Mouse (Mus musculus) liver, embryonic 14.5 days (tissue): ENCODE measurements around the gene Nup62cl. TPM values are rescaled to one million over a fixed set of nuclear protein-coding genes. Genes with fewer than 3 reads are reported as not detected.

Experiments
- ATAC-seq: fragments of 200-750 bp; cut with Nextera tagmentation; 2 replicates; pipeline ENCODE4 v1.8.0; 2017; ENCODE audit warnings: moderate number of reproducible peaks, mild to moderate bottlenecking, moderate library complexity; ENCODE audit not compliant: insufficient read depth
- DNase-seq, 3 experiments: peaks; one replicate each; pipeline ENCODE4 v3.0.0-alpha.2; 2012 to 2013; ENCODE audit warnings: low read depth in 3 of 3, low spot score in 3 of 3
- H3K27ac ChIP-seq: fragments of 300-500 bp; sonication (generic); 2 replicates; pipeline ENCODE4 v1.5.1; 2014; ENCODE audit warnings: moderate library complexity, mild to moderate bottlenecking, control low read depth, inconsistent platforms
- H3K27me3 ChIP-seq: fragments of 300-500 bp; sonication (generic); 2 replicates; pipeline ENCODE4 v1.6.1; 2014; ENCODE audit warnings: mild to moderate bottlenecking, low read length, moderate library complexity; ENCODE audit not compliant: control insufficient read depth, insufficient read depth
- H3K36me3 ChIP-seq: fragments of 300-500 bp; sonication (generic); replicated peaks from 2 replicates; pipeline ENCODE4 v1.6.1; 2014; ENCODE audit warnings: low read depth; ENCODE audit not compliant: control insufficient read depth, insufficient read depth
- H3K4me1 ChIP-seq, 2 experiments: fragments of 200-500 bp in 1 of 2; fragments of 300-500 bp in 1 of 2; sonication (generic) in 1 of 2; replicated peaks; 2 replicates each; pipeline ENCODE4 v1.6.1; 2012 to 2014; ENCODE audit warnings: antibody characterized with exemption in 1 of 2, inconsistent platforms in 1 of 2, low read length in 1 of 2; ENCODE audit not compliant: control insufficient read depth in 2 of 2, insufficient read depth in 2 of 2
- H3K4me2 ChIP-seq: fragments of 300-500 bp; sonication (generic); 2 replicates; pipeline ENCODE4 v1.6.1; 2014; ENCODE audit warnings: low read depth, mild to moderate bottlenecking, control low read depth, moderate library complexity
- H3K4me3 ChIP-seq, 2 experiments: fragments of 200-500 bp in 1 of 2; fragments of 300-500 bp in 1 of 2; sonication (generic) in 1 of 2; 2 replicates each; pipeline ENCODE4 v1.5.1; 2012 to 2014; ENCODE audit warnings: low read depth in 2 of 2, low read length in 2 of 2, mild to moderate bottlenecking in 2 of 2, control low read depth in 1 of 2, inconsistent platforms in 1 of 2, moderate library complexity in 1 of 2; ENCODE audit not compliant: insufficient read depth in 1 of 2
- H3K9ac ChIP-seq: fragments of 300-500 bp; sonication (generic); replicated peaks from 2 replicates; pipeline ENCODE4 v1.6.1; 2014; ENCODE audit warnings: mild to moderate bottlenecking, control low read depth, moderate library complexity
- H3K9me3 ChIP-seq: fragments of 300-500 bp; sonication (generic); 2 replicates; pipeline ENCODE4 v1.6.1; 2016; ENCODE audit warnings: low read length, mixed read lengths; ENCODE audit not compliant: control insufficient read depth
- CTCF ChIP-seq: IDR thresholded peaks from 2 replicates; pipeline ENCODE4 v1.5.1; 2016; ENCODE audit warnings: antibody characterized with exemption, low read depth, control low read depth
- EP300 ChIP-seq: IDR thresholded peaks from 2 replicates; pipeline ENCODE4 v1.6.1; 2016; ENCODE audit warnings: antibody characterized with exemption, low read depth
- WGBS: fragments of 180-500 bp; shearing (Covaris S2); extraction: QIAGEN DNeasy Blood & Tissue Kit; methylation state at CpG from one replicate; pipeline ENCODE4 v1.1.7; 2014; ENCODE audit not compliant: insufficient replicate concordance; 5-methylcytosine and 5-hydroxymethylcytosine counted together
- polyA plus RNA-seq, 2 experiments: library from polyadenylated mRNA; depleted of rRNA in 1 of 2; stranded (reverse) in 1 of 2; unstranded in 1 of 2; fragments of >200 nt; fragmentation: Nextera tagmentation in 1 of 2; extraction: Ambion mirVana in 1 of 2; gene quantifications; 2 replicates each; pipeline versions ENCODE4 v1.2.1 to v1.2.3; 2012 to 2014

Gene Nup62cl
- 1.2 and 2.0 TPM in 2 replicates for polyA plus RNA-seq (2012; rRNA removed)
- polyA plus RNA-seq (2014; fragmentation: Nextera tagmentation; extraction: Ambion mirVana): 1.4 and 2.0 TPM in 2 replicates

DNA sequence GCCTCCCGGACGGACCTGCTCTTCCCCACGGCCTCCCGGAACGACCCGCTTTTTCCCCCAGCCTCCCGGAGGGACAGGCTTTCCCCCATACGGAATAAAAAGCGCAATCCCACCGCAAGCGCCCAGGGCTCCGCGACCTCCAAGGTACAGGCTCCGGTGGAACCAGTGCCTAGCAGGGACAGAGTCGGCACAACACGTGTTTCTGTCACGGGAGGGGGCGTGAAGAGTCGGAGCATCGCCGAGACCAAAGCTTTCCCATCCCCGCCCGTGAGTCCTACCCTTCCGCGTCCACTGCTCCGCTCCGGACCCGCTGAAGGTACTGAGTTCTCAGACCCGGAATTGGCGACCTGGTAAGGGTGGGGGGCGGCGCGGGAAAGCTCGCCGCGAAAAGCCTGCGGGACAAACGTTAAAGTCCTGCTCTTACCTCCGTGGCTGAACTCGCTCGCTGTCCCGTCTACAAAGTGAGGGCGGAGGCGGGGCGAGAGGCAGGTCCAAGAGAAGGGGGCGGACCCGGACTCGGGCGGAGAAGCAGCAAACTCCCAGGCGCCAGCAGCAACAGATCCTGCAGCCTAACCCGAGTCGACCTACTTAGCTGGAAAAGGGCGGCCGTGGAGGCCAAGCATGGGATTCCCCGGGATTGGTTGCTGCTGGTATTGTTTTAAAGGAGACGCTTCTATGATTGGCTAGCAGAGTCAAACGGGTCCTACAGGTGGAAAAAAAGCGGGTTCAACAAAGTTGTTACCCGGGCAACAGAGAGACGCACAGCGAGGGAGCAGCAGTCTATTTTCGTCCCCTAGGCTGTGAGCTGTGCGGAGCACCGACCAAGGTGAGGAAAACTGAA lies at the start of gene Nup62cl, which contains the start of gene Pih1h3b:
Gene Nup62cl, minus strand, starts transcription at position 578 of the 841 bp plus-strand sequence.
Gene Pih1h3b, plus strand, starts transcription at position 745 of the 841 bp plus-strand sequence.
- TF ChIP-seq CTCF (no peak), EP300 (no peak)
- H3K4me2 ChIP-seq: peak within 1 kb of the TSS; percentile 42
- no peak within 1 kb of the TSS for H3K9ac ChIP-seq
- H3K36me3 ChIP-seq: no peaks in the 10 kb centered on the region
- H3K27ac ChIP-seq: no peak within 1 kb of the TSS
- H3K4me3 ChIP-seq: peak within 1 kb of the TSS; percentile 22 to 39
- peak; percentile 53 for ATAC-seq
- no peaks in the 10 kb centered on the region for H3K4me1 ChIP-seq
- peaks cover 13% of the 10 kb centered on the region for H3K27me3 ChIP-seq
- WGBS: 16% methylated on average over 62 of the region's 64 CpGs
- H3K9me3 ChIP-seq: no peaks in the 10 kb centered on the region; the same call in 1 of the 2 replicates
- DNase-seq: peak in 2 of 3 experiments; percentile 0 to 10

GRCm38 (mm10) chrX:140094066-140094465 lies 31.6 kb upstream of the Nup62cl start:
- TF ChIP-seq CTCF (no peak), EP300 (no peak)
- DNase-seq: no peak
- H3K9ac ChIP-seq: no peak overlapping the region
- H3K4me1 ChIP-seq: no peaks in the 10 kb centered on the region
- ATAC-seq: no peak
- H3K27me3 ChIP-seq: no peaks in the 10 kb centered on the region
- no peaks in the 10 kb centered on the region for H3K9me3 ChIP-seq
- no peaks in the 10 kb centered on the region for H3K36me3 ChIP-seq
- no peak overlapping the region for H3K4me2 ChIP-seq
- WGBS: 51% methylated on average over 2 of the region's 2 CpGs
- no peak overlapping the region for H3K4me3 ChIP-seq
- H3K27ac ChIP-seq: no peak overlapping the region

DNA sequence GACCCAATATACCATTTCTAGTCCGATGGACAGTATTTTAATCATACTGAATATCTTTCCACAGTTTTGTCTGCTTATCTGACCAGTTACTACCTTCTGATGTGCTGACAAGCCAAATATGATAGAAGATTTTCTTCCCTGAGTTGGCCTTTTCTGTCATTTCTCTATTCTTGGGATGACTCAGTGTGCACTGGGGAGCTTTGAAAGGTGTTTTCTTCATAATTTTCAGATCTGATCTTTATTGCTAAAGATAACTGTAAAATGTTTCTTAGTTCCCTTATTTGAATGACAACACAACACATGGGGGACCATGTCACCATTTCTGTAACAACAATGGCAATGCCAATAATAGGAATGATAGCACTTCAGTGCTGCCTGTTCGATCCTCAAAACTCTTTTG lies 20.0 kb upstream of the Nup62cl start:
- Histone ChIP-seq H3K4me2 (no peak overlapping the region), H3K27ac (no peak overlapping the region), H3K36me3 (no peaks in the 10 kb centered on the region), H3K27me3 (no peaks in the 10 kb centered on the region), H3K4me3 (no peak overlapping the region), H3K9me3 (no peaks in the 10 kb centered on the region), H3K9ac (no peak overlapping the region), H3K4me1 (no peaks in the 10 kb centered on the region)
- ATAC-seq (no peak), DNase-seq (no peak)
- TF ChIP-seq EP300 (no peak), CTCF (no peak)
- 75% methylated on average over 2 of the region's 2 CpGs for WGBS

GRCm38 (mm10) chrX:140060886-140061874 lies 1.3 kb downstream of the Nup62cl start:
- ATAC-seq: no peak
- DNase-seq: no peak
- Histone ChIP-seq H3K27ac (no peak overlapping the region), H3K4me3 (peak overlapping the region in 1 of 2 experiments; percentile 33; a peak in 2 of 4 replicates), H3K36me3 (no peaks in the 10 kb centered on the region), H3K27me3 (peaks cover 13% of the 10 kb centered on the region), H3K9me3 (no peaks in the 10 kb centered on the region; the same call in 1 of the 2 replicates), H3K4me2 (peak overlapping the region; percentile 34), H3K9ac (no peak overlapping the region), H3K4me1 (no peaks in the 10 kb centered on the region)
- WGBS: 12% methylated on average over 84 of the region's 90 CpGs
- no peak for TF ChIP-seq CTCF
- TF ChIP-seq EP300: no peak
